Mouse (Mus musculus): ENCODE data around the gene Rhot2. TPM values are rescaled to one million over a fixed set of nuclear protein-coding genes. Genes with fewer than 3 reads are reported as not detected.
A peak's percentile ranks its signal among the peaks of the same experiment; 100 is the strongest.

Rhot2 gene
- total RNA-seq, 1 experiment = 36.8 TPM

DNA sequence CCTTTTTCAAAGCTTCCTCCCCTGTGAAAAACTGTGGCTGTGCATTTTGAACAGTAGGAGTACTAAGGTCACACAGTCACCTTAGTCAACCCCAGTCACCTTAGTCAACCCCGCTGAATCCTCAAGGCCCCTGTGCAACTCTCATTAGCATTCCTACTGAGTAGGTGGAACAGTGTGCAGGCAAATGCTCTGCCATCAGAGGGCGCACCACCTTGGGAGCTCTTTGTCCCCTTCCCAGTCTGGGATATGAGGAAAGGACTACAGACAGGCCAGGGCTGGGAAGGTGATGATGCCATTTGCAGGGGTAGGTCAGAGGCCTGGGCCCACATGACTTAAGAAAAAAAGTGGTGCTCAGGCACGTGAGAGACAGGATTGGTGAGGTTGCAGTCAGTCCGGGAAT is 34.6 kb upstream of the Rhot2 start:
- DNase-seq (ENCODE audit: low read depth, low spot score) = peak; percentile 78
- no peak for TF ChIP-seq MAFK (IDR thresholded peaks at IDR 0.05; ENCODE audit: insufficient read depth, low read depth, low read length)
- TF ChIP-seq ZNF384 (IDR thresholded peaks at IDR 0.05; ENCODE audit: low read depth, low read length) = no peak
- 0 out of 2 replicates have a peak, but pooled peaks have one; percentile 30 for TF ChIP-seq HCFC1 (IDR thresholded peaks at IDR 0.05; ENCODE audit: borderline replicate concordance, insufficient read depth, low read length)
- H3K9me3 ChIP-seq (ENCODE audit: control insufficient read depth, insufficient read depth, low read depth, low read length) = no peaks in the 10 kb centered on the region
- no peak overlapping the region for H3K9ac ChIP-seq (ENCODE audit: insufficient read depth, low read depth, low read length, poor library complexity, severe bottlenecking)
- H3K36me3 ChIP-seq (ENCODE audit: control insufficient read depth, insufficient read depth, low read length, poor library complexity, severe bottlenecking) = peaks cover 28% of the 10 kb centered on the region
- H3K4me1 ChIP-seq (ENCODE audit: control insufficient read depth in 2 of 2, insufficient read depth in 2 of 2, low read length in 2 of 2, poor library complexity in 1 of 2) = peaks cover 5 to 37% of the 10 kb centered on the region in 2 experiments; a peak in 3 of 4 replicates
- in situ Hi-C loops (cut with MboI; ENCODE audit: low sequenced_read_pairs in 2 of 2, unreplicated experiment in 2 of 2) = no loop called here
- H3K4me3 ChIP-seq (ENCODE audit: insufficient read depth in 1 of 2, low read depth in 1 of 2, low read length in 2 of 2, poor library complexity in 1 of 2, severe bottlenecking in 1 of 2) = no peak overlapping the region
- H3K27ac ChIP-seq (ENCODE audit: insufficient read depth, low read depth, low read length, poor library complexity, severe bottlenecking) = no peak overlapping the region

GRCm38 (mm10) chr17:25878611-25879180 is 34.0 kb upstream of the Rhot2 start:
- DNase-seq (ENCODE audit: low read depth, low spot score) = no peak
- no peaks in the 10 kb centered on the region for H3K9me3 ChIP-seq (ENCODE audit: control insufficient read depth, insufficient read depth, low read depth, low read length)
- H3K4me3 ChIP-seq (ENCODE audit: insufficient read depth in 1 of 2, low read depth in 1 of 2, low read length in 2 of 2, poor library complexity in 1 of 2, severe bottlenecking in 1 of 2) = no peak overlapping the region
- peaks cover 23% of the 10 kb centered on the region for H3K36me3 ChIP-seq (ENCODE audit: control insufficient read depth, insufficient read depth, low read length, poor library complexity, severe bottlenecking)
- H3K4me1 ChIP-seq (ENCODE audit: control insufficient read depth in 2 of 2, insufficient read depth in 2 of 2, low read length in 2 of 2, poor library complexity in 1 of 2) = peaks cover 5 to 42% of the 10 kb centered on the region in 2 experiments; a peak in 3 of 4 replicates
- no peak overlapping the region for H3K27ac ChIP-seq (ENCODE audit: insufficient read depth, low read depth, low read length, poor library complexity, severe bottlenecking)
- no peak overlapping the region for H3K9ac ChIP-seq (ENCODE audit: insufficient read depth, low read depth, low read length, poor library complexity, severe bottlenecking)
- in situ Hi-C loops (cut with MboI; ENCODE audit: low sequenced_read_pairs in 2 of 2, unreplicated experiment in 2 of 2) = no loop called here
- no peak for TF ChIP-seq MAFK (IDR thresholded peaks at IDR 0.05; ENCODE audit: insufficient read depth, low read depth, low read length)
- no peak for TF ChIP-seq HCFC1 (IDR thresholded peaks at IDR 0.05; ENCODE audit: borderline replicate concordance, insufficient read depth, low read length)
- no peak for TF ChIP-seq ZC3H11A (IDR thresholded peaks at IDR 0.05; ENCODE audit: borderline replicate concordance, low read depth, low read length)
- TF ChIP-seq CHD2 (IDR thresholded peaks at IDR 0.05; ENCODE audit: low read depth, low read length) = no peak
- TF ChIP-seq ZNF384 (IDR thresholded peaks at IDR 0.05; ENCODE audit: low read depth, low read length) = no peak

DNA sequence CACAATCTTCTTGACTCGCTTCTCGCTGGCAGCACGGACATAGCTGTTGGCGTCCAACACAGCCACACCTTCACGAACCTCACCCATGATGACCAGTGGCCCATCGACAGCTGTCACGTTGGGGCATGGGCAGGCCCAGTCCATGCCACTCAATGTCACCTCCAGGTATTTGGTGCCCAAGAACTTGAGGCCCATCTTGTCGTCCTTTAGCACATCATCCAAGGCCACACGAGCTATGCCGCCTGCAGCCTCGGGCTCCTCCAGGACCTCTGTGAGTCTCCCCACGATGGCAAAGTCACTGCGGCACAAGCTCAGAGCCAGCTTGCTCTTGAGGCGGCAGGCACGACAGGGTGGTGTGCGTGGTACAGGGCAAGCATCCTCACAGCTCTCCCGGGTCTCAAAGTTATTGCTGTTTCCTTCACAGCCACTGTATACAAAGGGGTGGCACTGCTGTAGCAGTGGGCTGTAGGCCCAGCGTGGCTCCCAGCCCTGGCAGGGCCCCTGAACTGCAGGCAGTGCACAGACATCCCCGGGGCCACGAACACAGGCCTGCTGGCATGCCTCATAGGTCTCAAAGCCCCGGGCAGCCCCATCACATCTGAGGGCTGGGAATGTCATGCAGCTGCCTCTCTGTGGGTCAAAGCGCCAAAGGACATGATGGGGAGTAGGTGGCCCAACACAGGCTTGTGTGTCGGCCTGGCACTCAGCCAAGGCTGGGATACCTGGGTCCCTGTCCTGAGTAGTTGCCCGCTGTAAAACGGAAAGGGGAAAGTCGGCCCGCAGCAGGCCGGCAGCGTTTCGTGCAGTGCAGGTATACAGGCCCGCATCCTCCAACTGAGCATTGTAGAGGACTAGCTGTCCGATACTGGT is 33.3 kb upstream of the Rhot2 start:
- H3K27ac ChIP-seq (ENCODE audit: insufficient read depth, low read depth, low read length, poor library complexity, severe bottlenecking) = no peak overlapping the region
- in situ Hi-C loops (cut with MboI; ENCODE audit: low sequenced_read_pairs in 2 of 2, unreplicated experiment in 2 of 2) = no loop called here
- peaks cover 16% of the 10 kb centered on the region for H3K36me3 ChIP-seq (ENCODE audit: control insufficient read depth, insufficient read depth, low read length, poor library complexity, severe bottlenecking)
- H3K4me1 ChIP-seq (ENCODE audit: control insufficient read depth in 2 of 2, insufficient read depth in 2 of 2, low read length in 2 of 2, poor library complexity in 1 of 2) = peaks cover 5 to 40% of the 10 kb centered on the region in 2 experiments; a peak in 3 of 4 replicates
- no peak overlapping the region for H3K9ac ChIP-seq (ENCODE audit: insufficient read depth, low read depth, low read length, poor library complexity, severe bottlenecking)
- H3K4me3 ChIP-seq (ENCODE audit: insufficient read depth in 1 of 2, low read depth in 1 of 2, low read length in 2 of 2, poor library complexity in 1 of 2, severe bottlenecking in 1 of 2) = no peak overlapping the region
- TF ChIP-seq MAFK (IDR thresholded peaks at IDR 0.05; ENCODE audit: insufficient read depth, low read depth, low read length) = no peak
- no peak for TF ChIP-seq CHD2 (IDR thresholded peaks at IDR 0.05; ENCODE audit: low read depth, low read length)
- no peak for TF ChIP-seq HCFC1 (IDR thresholded peaks at IDR 0.05; ENCODE audit: borderline replicate concordance, insufficient read depth, low read length)
- TF ChIP-seq ZNF384 (IDR thresholded peaks at IDR 0.05; ENCODE audit: low read depth, low read length) = no peak
- no peak for TF ChIP-seq ZC3H11A (IDR thresholded peaks at IDR 0.05; ENCODE audit: borderline replicate concordance, low read depth, low read length)
- H3K9me3 ChIP-seq (ENCODE audit: control insufficient read depth, insufficient read depth, low read depth, low read length) = no peaks in the 10 kb centered on the region
- DNase-seq (ENCODE audit: low read depth, low spot score) = no peak

GRCm38 (mm10) chr17:25877025-25877424 is 32.4 kb upstream of the Rhot2 start:
- Histone ChIP-seq H3K4me3 (ENCODE audit: insufficient read depth in 1 of 2, low read depth in 1 of 2, low read length in 2 of 2, poor library complexity in 1 of 2, severe bottlenecking in 1 of 2) (no peak overlapping the region), H3K9me3 (ENCODE audit: control insufficient read depth, insufficient read depth, low read depth, low read length) (no peaks in the 10 kb centered on the region), H3K36me3 (ENCODE audit: control insufficient read depth, insufficient read depth, low read length, poor library complexity, severe bottlenecking) (peaks cover 16% of the 10 kb centered on the region), H3K9ac (ENCODE audit: insufficient read depth, low read depth, low read length, poor library complexity, severe bottlenecking) (no peak overlapping the region), H3K4me1 (ENCODE audit: control insufficient read depth in 2 of 2, insufficient read depth in 2 of 2, low read length in 2 of 2, poor library complexity in 1 of 2) (peaks cover 5 to 35% of the 10 kb centered on the region in 2 experiments; a peak in 3 of 4 replicates), H3K27ac (ENCODE audit: insufficient read depth, low read depth, low read length, poor library complexity, severe bottlenecking) (no peak overlapping the region)
- DNase-seq (ENCODE audit: low read depth, low spot score) = no peak
- in situ Hi-C loops (cut with MboI; ENCODE audit: low sequenced_read_pairs in 2 of 2, unreplicated experiment in 2 of 2) = no loop called here
- TF ChIP-seq MAFK (IDR thresholded peaks at IDR 0.05; ENCODE audit: insufficient read depth, low read depth, low read length) (no peak), CHD2 (IDR thresholded peaks at IDR 0.05; ENCODE audit: low read depth, low read length) (no peak), ZC3H11A (IDR thresholded peaks at IDR 0.05; ENCODE audit: borderline replicate concordance, low read depth, low read length) (no peak), ZNF384 (IDR thresholded peaks at IDR 0.05; ENCODE audit: low read depth, low read length) (no peak), HCFC1 (IDR thresholded peaks at IDR 0.05; ENCODE audit: borderline replicate concordance, insufficient read depth, low read length) (no peak)

Measured in ES-E14 (cell line).